Mouse (Mus musculus): Measurements from ENCODE around the gene Flt3l.

- TF ChIP-seq POLR2AphosphoS2 (IDR thresholded peaks at IDR 0.05; ENCODE audit: insufficient read length, low read depth), result no peak
- TF ChIP-seq MYOD1 (IDR thresholded peaks at IDR 0.05; ENCODE audit: control insufficient read depth in 1 of 3, insufficient read length in 2 of 3, low read depth in 2 of 3), result no peak
- no peak for TF ChIP-seq USF1 (IDR thresholded peaks at IDR 0.05; ENCODE audit: low read depth)
- no peak for TF ChIP-seq POLR2A (IDR thresholded peaks at IDR 0.05; ENCODE audit: insufficient read length, low read depth)
- TF ChIP-seq SRF (IDR thresholded peaks at IDR 0.05; ENCODE audit: control insufficient read depth, insufficient read length, low read depth), result no peak
Measured at GRCm38 (mm10) chr7:45137171-45138006, 1.2 kb upstream of the Flt3l start.

Data from myocyte (in vitro differentiated cells).